11 mouse cellular contexts compared by ENCODE assay signal in genomic region chr7:74363440-74363839, GRCm38 (mm10).
A peak's percentile ranks its signal among the peaks of the same experiment; 100 is the strongest.
DNase-seq lines count a peak whose midpoint lies in the region; ATAC-seq lines count a peak whose summit lies in the region.
"Had no signal": no experiment of that assay in that cellular context is flagged by ENCODE, and none has a peak within 500 bp of the region (broad histone marks: within the 10 kb centered on the region; RNA-seq: fewer than 3 reads in every experiment).

No protein-coding gene starts in this region.

- no peak overlapping the region for H3K9ac ChIP-seq in forebrain, embryonic 14.5 days (ENCODE audit: low read length)
- H3K9ac ChIP-seq in forebrain, embryonic 16.5 days (replicated peaks; ENCODE audit: low read depth, low read length) = no peak overlapping the region
- H3K9ac ChIP-seq: forebrain, embryonic 12.5 days; hindbrain, embryonic 15.5 days; midbrain, embryonic 12.5 days had no signal

- no peak overlapping the region for H3K4me2 ChIP-seq in forebrain, embryonic 14.5 days (ENCODE audit: low read length)
- no peak overlapping the region for H3K4me2 ChIP-seq in forebrain, embryonic 16.5 days (ENCODE audit: low read length)
- H3K4me2 ChIP-seq: forebrain, embryonic 12.5 days; hindbrain, embryonic 15.5 days; midbrain, embryonic 12.5 days had no signal

- peak; percentile 58 for DNase-seq in forebrain, embryonic 14.5 days (ENCODE audit: low spot score)
- peak; percentile 18 for DNase-seq in lung, postnatal 36 days
- DNase-seq in lung, postnatal 10 days = no peak
- peak; percentile 54 for DNase-seq in brain, adult 2 months (ENCODE audit: low read depth, low spot score)
- no peak for DNase-seq in spleen, postnatal 10 days (ENCODE audit: low spot score in 2 of 2)
- DNase-seq in ovary, postnatal 36 days (ENCODE audit: low spot score) = no peak

- WGBS in forebrain, embryonic 14.5 days = 81% methylated on average over 2 of the region's 2 CpGs
- WGBS in forebrain, embryonic 16.5 days = 78% methylated on average over 2 of the region's 2 CpGs

- H3K27me3 ChIP-seq in forebrain, embryonic 14.5 days (replicated peaks; ENCODE audit: control insufficient read depth, insufficient read depth, low read length) = no peaks in the 10 kb centered on the region
- H3K27me3 ChIP-seq in forebrain, embryonic 16.5 days (replicated peaks; ENCODE audit: control insufficient read depth, insufficient read depth, low read length) = no peaks in the 10 kb centered on the region
- H3K27me3 ChIP-seq: hindbrain, embryonic 15.5 days; midbrain, embryonic 12.5 days had no signal

- no peaks in the 10 kb centered on the region for H3K36me3 ChIP-seq in forebrain, embryonic 14.5 days (ENCODE audit: control insufficient read depth, insufficient read depth, low read length)
- no peaks in the 10 kb centered on the region for H3K36me3 ChIP-seq in forebrain, embryonic 16.5 days (ENCODE audit: control insufficient read depth, insufficient read depth)
- H3K36me3 ChIP-seq: forebrain, embryonic 12.5 days; hindbrain, embryonic 15.5 days; midbrain, embryonic 12.5 days had no signal

- ATAC-seq in forebrain, embryonic 14.5 days = no peak
- ATAC-seq in forebrain, embryonic 16.5 days = no peak
- ATAC-seq in megakaryocyte progenitor cell, adult 5-6 weeks (replicated peaks; ENCODE audit: poor library complexity) = peak; percentile 63

- no peaks in the 10 kb centered on the region for H3K9me3 ChIP-seq in forebrain, embryonic 14.5 days (replicated peaks; ENCODE audit: control insufficient read depth, low read length)
- no peaks in the 10 kb centered on the region for H3K9me3 ChIP-seq in forebrain, embryonic 16.5 days (ENCODE audit: control insufficient read depth, low read length)
- H3K9me3 ChIP-seq: forebrain, embryonic 12.5 days; hindbrain, embryonic 15.5 days; midbrain, embryonic 12.5 days had no signal

- H3K27ac ChIP-seq in forebrain, embryonic 14.5 days (ENCODE audit: low read depth, low read length) = no peak overlapping the region
- H3K27ac ChIP-seq in forebrain, embryonic 16.5 days (ENCODE audit: low read length) = no peak overlapping the region
- H3K27ac ChIP-seq: forebrain, embryonic 12.5 days; hindbrain, embryonic 15.5 days; midbrain, embryonic 12.5 days had no signal

- H3K4me3 ChIP-seq in forebrain, embryonic 14.5 days (ENCODE audit: low read depth, low read length) = no peak overlapping the region
- H3K4me3 ChIP-seq in forebrain, embryonic 16.5 days (replicated peaks; ENCODE audit: low read length) = no peak overlapping the region
- H3K4me3 ChIP-seq: forebrain, embryonic 12.5 days; hindbrain, embryonic 15.5 days; midbrain, embryonic 12.5 days had no signal

- peaks cover 5% of the 10 kb centered on the region; the same call in 1 of the 2 replicates for H3K4me1 ChIP-seq in forebrain, embryonic 14.5 days (ENCODE audit: control insufficient read depth, insufficient read depth, low read length)
- peaks cover 9% of the 10 kb centered on the region; the same call in 1 of the 2 replicates for H3K4me1 ChIP-seq in forebrain, embryonic 16.5 days (replicated peaks; ENCODE audit: control insufficient read depth, insufficient read depth, low read length)

Comparison
In these comparisons a context has a peak if more than half of its experiments do, and no peak if none do; other contexts are left out.
1. DNase-seq: peak in forebrain, embryonic 14.5 days (single experiment), lung, postnatal 36 days (single experiment) and brain, adult 2 months (single experiment); none in lung, postnatal 10 days (single experiment), spleen, postnatal 10 days (0 of 2) and ovary, postnatal 36 days (single experiment).